Mouse (Mus musculus) kidney, postnatal 0 days (tissue): ENCODE data around the gene Srgn. TPM values are rescaled to one million over a fixed set of nuclear protein-coding genes. Genes with fewer than 3 reads are reported as not detected.

ENCODE experiments used
- ATAC-seq: fragments of 200-750 bp; cut with Nextera tagmentation; replicated peaks from 2 replicates; pipeline ENCODE4 v1.8.0; 2017; ENCODE audit warnings: low read depth, moderate number of reproducible peaks, moderate TSS enrichment, moderate library complexity; ENCODE audit not compliant: low FRiP score
- DNase-seq: peaks from one replicate; pipeline ENCODE4 v3.0.0-alpha.2; 2016; ENCODE audit warnings: low spot score
- H3K27ac ChIP-seq: fragments of 300-500 bp; sonication (generic); 2 replicates; pipeline ENCODE4 v1.5.1; 2014; ENCODE audit warnings: mild to moderate bottlenecking
- H3K27me3 ChIP-seq: fragments of 300-500 bp; sonication (generic); 2 replicates; pipeline ENCODE4 v1.6.1; 2014; ENCODE audit warnings: low read length, mixed read lengths; ENCODE audit not compliant: insufficient read depth
- H3K36me3 ChIP-seq: fragments of 300-500 bp; sonication (generic); 2 replicates; pipeline ENCODE4 v1.6.1; 2014; ENCODE audit warnings: low read length, mixed read lengths; ENCODE audit not compliant: insufficient read depth
- H3K4me1 ChIP-seq: fragments of 300-500 bp; sonication (generic); replicated peaks from 2 replicates; pipeline ENCODE4 v1.6.1; 2014; ENCODE audit warnings: antibody characterized with exemption, low read length, mixed read lengths; ENCODE audit not compliant: insufficient read depth
- H3K4me2 ChIP-seq: fragments of 300-500 bp; sonication (generic); 2 replicates; pipeline ENCODE4 v1.6.1; 2014; ENCODE audit warnings: mild to moderate bottlenecking, low read length, moderate library complexity, mixed read lengths
- H3K4me3 ChIP-seq: fragments of 300-500 bp; sonication (generic); replicated peaks from 2 replicates; pipeline ENCODE4 v1.5.1; 2014; ENCODE audit warnings: low read depth, low read length
- H3K9ac ChIP-seq: fragments of 300-500 bp; sonication (generic); 2 replicates; pipeline ENCODE4 v1.6.1; 2014; ENCODE audit warnings: low read depth, low read length
- H3K9me3 ChIP-seq: fragments of 300-500 bp; sonication (generic); replicated peaks from 2 replicates; pipeline ENCODE4 v1.6.1; 2016; ENCODE audit warnings: low read length, inconsistent platforms, mixed read lengths
- CTCF ChIP-seq: IDR thresholded peaks from 2 replicates; pipeline ENCODE4 v1.5.1; 2016; ENCODE audit warnings: antibody characterized with exemption, low read depth, mild to moderate bottlenecking, moderate library complexity
- WGBS: fragments of 180-500 bp; shearing (Covaris S2); extraction: QIAGEN DNeasy Blood & Tissue Kit; methylation state at CpG from one replicate; pipeline ENCODE4 v1.1.7; 2014; 5-methylcytosine and 5-hydroxymethylcytosine counted together
- polyA plus RNA-seq: library from polyadenylated mRNA; unstranded; fragments of >200 nt; fragmentation: Nextera tagmentation; extraction: Ambion mirVana; gene quantifications from 2 replicates; pipeline ENCODE4 v1.2.1, GENCODE M21; 2015

Srgn gene
- polyA plus RNA-seq, 1 experiment from 2014 or later: 45.1 TPM

DNA sequence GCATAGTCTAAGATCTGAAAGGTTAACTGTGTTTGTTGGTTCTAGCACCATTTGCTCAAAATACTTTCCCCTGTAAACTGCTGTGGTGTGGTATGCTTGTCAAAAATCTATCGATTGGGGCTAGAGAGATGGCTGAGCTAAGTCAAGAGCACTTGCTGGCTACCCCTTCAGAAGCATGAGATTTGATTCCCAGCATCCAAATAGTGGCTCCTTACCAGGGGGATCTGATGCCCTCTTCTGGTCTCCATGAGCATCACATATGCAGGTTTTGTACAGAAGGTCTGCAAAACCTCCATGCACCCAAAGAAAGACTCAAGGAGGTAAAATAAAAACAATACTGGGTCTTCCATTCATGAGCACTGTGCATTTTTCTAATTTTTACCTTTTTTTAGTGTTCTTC, 39.0 kb downstream of the Srgn start:
- DNase-seq: peak; percentile 79
- H3K27me3 ChIP-seq: no peaks in the 10 kb centered on the region
- TF ChIP-seq CTCF: peak; percentile 81

DNA sequence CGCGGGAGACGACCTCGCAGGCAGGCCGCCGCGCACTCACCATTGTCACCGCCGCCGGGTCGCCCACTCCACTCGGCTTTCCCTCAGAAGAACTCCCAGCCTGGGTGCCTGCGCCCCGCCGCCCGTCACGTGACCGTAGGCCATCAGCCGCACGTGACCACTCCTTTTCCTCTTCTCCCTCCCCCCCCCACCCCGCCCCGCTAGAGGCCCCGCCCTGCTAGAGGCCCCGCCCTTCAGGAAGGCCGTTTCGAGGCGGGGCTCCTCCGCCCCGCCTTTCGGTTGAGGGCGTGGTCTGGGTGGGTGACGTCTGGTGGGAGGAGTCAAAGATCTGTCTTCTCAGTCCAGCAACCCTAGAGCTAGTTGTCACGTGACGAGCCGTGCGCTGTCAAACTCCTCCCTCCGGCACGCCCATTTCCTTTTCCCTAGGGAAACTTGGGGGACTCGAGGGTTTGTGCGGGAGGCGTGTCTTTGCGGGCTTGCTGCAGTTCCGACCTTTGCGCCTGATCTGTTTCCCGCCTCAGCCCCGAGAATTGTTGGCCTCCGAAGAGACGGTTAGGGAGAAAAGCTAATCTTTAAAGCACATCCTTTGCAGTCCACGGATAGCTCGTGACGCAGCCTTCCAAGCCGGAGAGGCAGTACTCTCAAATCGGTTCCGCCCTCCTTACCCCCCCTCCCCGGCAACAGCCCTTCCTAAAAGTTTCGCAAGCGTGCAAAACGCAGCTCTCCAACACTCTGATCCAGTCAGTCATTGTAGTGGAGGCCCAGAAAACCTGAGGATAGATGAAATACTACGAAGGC, 40.4 kb downstream of the Srgn start, which contains the start of gene Vps26a:
Gene Vps26a, minus strand, starts transcription at position 188 of the 798 bp plus-strand sequence.
- Histone ChIP-seq H3K9ac (peak within 1 kb of the TSS; percentile 90), H3K4me1 (no peaks in the 10 kb centered on the region), H3K4me3 (peak within 1 kb of the TSS; percentile 94), H3K36me3 (no peaks in the 10 kb centered on the region), H3K27me3 (no peaks in the 10 kb centered on the region), H3K9me3 (no peaks in the 10 kb centered on the region), H3K4me2 (peak within 1 kb of the TSS; percentile 86), H3K27ac (peak within 1 kb of the TSS; percentile 93)
- peak; percentile 89 for ATAC-seq
- DNase-seq: peak; percentile 99
- no peak for TF ChIP-seq CTCF
- 0% methylated on average over 58 of the region's 59 CpGs for WGBS

More for the DNA sequence above, 39.0 kb downstream of the Srgn start:
- ATAC-seq: no peak
- Histone ChIP-seq H3K9me3 (no peaks in the 10 kb centered on the region), H3K9ac (no peak overlapping the region), H3K4me3 (no peak overlapping the region), H3K4me1 (no peaks in the 10 kb centered on the region), H3K36me3 (no peaks in the 10 kb centered on the region), H3K4me2 (no peak overlapping the region), H3K27ac (no peak overlapping the region)
- 24% methylated on average over 1 of the region's 1 CpGs for WGBS

DNA sequence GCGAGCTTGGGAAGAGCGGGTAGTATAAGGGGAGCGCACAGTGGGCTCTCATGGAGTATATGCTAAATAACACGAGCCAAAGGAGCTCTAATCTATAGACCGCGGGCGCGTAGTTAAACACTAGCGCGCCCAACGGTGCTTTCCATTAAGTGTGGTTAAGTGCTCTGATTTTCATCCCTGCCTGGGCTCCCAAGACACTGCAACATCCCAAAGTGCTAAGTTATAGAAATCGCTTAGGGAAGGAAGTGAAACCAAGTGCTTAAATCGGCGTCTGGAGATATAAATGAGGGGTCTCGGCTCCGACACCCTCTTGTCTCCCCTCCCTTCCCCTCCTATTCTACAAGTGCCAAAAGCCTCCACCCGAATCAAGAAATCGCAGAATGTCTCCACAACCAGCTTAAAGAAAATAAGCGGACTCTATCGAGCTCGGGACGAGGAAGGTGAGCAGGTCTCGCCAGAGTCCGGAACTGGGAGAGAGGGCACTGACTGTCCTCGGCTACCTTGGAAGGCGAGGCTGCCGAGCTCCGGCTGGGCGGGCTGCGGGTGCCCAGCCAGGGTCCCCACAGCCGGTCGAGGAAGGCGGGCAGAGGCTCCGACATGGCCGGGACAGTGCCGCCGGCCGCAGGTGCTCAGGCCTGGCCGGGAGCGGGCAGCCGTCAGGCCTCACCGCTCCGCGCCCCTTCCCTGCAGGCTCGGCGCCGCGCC, 41.2 kb downstream of the Srgn start:
- DNase-seq: peak; percentile 64
- H3K4me3 ChIP-seq: peak overlapping the region; percentile 94
- H3K4me2 ChIP-seq: peak overlapping the region; percentile 86
- WGBS: under 1% methylated on average over 41 of the region's 48 CpGs
- H3K36me3 ChIP-seq: no peaks in the 10 kb centered on the region
- TF ChIP-seq CTCF: no peak
- H3K9me3 ChIP-seq: no peaks in the 10 kb centered on the region
- peak; percentile 85 for ATAC-seq
- peak overlapping the region; percentile 93 for H3K27ac ChIP-seq
- no peaks in the 10 kb centered on the region for H3K27me3 ChIP-seq
- H3K9ac ChIP-seq: peak overlapping the region; percentile 90
- no peaks in the 10 kb centered on the region for H3K4me1 ChIP-seq

DNA sequence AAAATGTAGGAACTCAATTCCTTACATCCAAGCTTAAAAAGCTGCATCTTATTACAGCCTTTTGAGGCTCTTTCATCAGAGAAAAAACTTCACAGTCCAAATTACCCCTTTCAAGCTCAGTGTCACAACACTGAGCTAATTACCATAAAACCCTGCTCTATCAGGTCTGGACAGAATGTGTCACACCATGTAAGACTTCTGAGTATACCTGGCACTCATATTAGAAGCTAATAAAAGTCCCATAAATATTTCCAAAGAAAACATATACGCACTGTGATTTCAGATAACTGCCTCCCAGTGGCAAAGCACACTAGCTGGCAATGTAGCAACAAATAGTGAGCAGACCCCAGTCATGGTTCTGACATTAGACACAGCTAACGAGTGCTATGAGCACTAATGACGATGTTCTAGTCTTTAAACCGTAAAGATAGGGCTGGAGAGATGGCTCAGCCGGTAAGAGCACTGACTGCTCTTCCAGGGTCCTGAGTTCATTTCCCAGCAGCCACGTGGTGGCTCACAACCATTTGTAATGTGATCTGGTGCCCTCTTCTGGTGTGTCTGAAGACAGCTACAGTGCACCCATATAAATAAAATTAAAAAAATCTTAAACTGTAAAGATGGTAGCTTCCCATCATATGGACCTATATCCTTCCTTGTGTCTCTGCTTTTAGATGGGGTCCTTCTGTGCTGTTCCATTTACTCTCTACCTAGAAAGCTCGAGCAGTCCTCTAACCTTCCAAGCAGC, 46.0 kb downstream of the Srgn start:
- Histone ChIP-seq H3K27me3 (no peaks in the 10 kb centered on the region), H3K9me3 (no peaks in the 10 kb centered on the region), H3K4me1 (no peaks in the 10 kb centered on the region), H3K27ac (no peak overlapping the region), H3K36me3 (0 out of 2 replicates have a peak, but pooled peaks cover 3% of the 10 kb centered on the region), H3K4me2 (no peak overlapping the region), H3K9ac (no peak overlapping the region), H3K4me3 (no peak overlapping the region)
- ATAC-seq (no peak), DNase-seq (no peak)
- 57% methylated on average over 7 of the region's 7 CpGs for WGBS
- TF ChIP-seq CTCF: peak; percentile 11; the same call in 1 of the 2 replicates

- Histone ChIP-seq H3K4me2 (no peak overlapping the region), H3K9me3 (no peaks in the 10 kb centered on the region), H3K27me3 (no peaks in the 10 kb centered on the region), H3K9ac (no peak overlapping the region), H3K27ac (no peak overlapping the region), H3K4me3 (no peak overlapping the region), H3K36me3 (0 out of 2 replicates have a peak, but pooled peaks cover 3% of the 10 kb centered on the region), H3K4me1 (no peaks in the 10 kb centered on the region)
- no peak for TF ChIP-seq CTCF
- no peak for DNase-seq
- no peak for ATAC-seq
- 85% methylated on average over 2 of the region's 2 CpGs for WGBS
Measured at GRCm38 (mm10) chr10:62476980-62477379, 50.3 kb downstream of the Srgn start.

- DNase-seq: no peak
- H3K4me2 ChIP-seq: no peak overlapping the region
- WGBS: 89% methylated on average over 10 of the region's 10 CpGs
Measured at GRCm38 (mm10) chr10:62474944-62475343, 52.3 kb downstream of the Srgn start.

More at GRCm38 (mm10) chr10:62474944-62475343, 52.3 kb downstream of the Srgn start:
- Histone ChIP-seq H3K4me1 (no peaks in the 10 kb centered on the region), H3K4me3 (no peak overlapping the region), H3K27ac (no peak overlapping the region), H3K36me3 (0 out of 2 replicates have a peak, but pooled peaks cover 3% of the 10 kb centered on the region), H3K27me3 (no peaks in the 10 kb centered on the region), H3K9me3 (no peaks in the 10 kb centered on the region), H3K9ac (no peak overlapping the region)
- TF ChIP-seq CTCF: no peak
- ATAC-seq: no peak
